Mouse (Mus musculus): ENCODE data around the gene Pla2g2d.

Gene Pla2g2d

GRCm38 (mm10) chr4:138825751-138826567, 50.4 kb downstream of the Pla2g2d start:
- DNase-seq (ENCODE audit: low read depth, low spot score): peak; percentile 53

- no peak for DNase-seq (ENCODE audit: low read depth, low spot score)
These were observed 51.6 kb downstream of the Pla2g2d start for GRCm38 (mm10) chr4:138827147-138827546.

Data from mesoderm, embryonic 11.5 days (tissue).